Mouse (Mus musculus) forebrain, embryonic 14.5 days (tissue): ENCODE data around the gene Sall1. TPM values are rescaled to one million over a fixed set of nuclear protein-coding genes. Genes with fewer than 3 reads are reported as not detected.

Experiments
- ATAC-seq: fragments of 200-750 bp; cut with Nextera tagmentation; 2 replicates; pipeline ENCODE4 v1.8.0; 2017; ENCODE audit warnings: mild to moderate bottlenecking, moderate library complexity
- DNase-seq: peaks from one replicate; pipeline ENCODE4 v3.0.0-alpha.2; 2015; ENCODE audit warnings: low spot score
- H3K27ac ChIP-seq: fragments of 300-500 bp; sonication (generic); 2 replicates; pipeline ENCODE4 v1.5.1; 2014; ENCODE audit warnings: low read depth, mild to moderate bottlenecking, control low read depth, low read length, moderate library complexity
- H3K27me3 ChIP-seq: fragments of 300-500 bp; sonication (generic); replicated peaks from 2 replicates; pipeline ENCODE4 v1.6.1; 2014; ENCODE audit warnings: low read length, control low read depth, mixed read lengths; ENCODE audit not compliant: control insufficient read depth, insufficient read depth
- H3K36me3 ChIP-seq: fragments of 300-500 bp; sonication (generic); 2 replicates; pipeline ENCODE4 v1.6.1; 2014; ENCODE audit warnings: low read length, control low read depth; ENCODE audit not compliant: control insufficient read depth, insufficient read depth
- H3K4me1 ChIP-seq: fragments of 300-500 bp; sonication (generic); 2 replicates; pipeline ENCODE4 v1.6.1; 2014; ENCODE audit warnings: antibody characterized with exemption, low read length, control low read depth; ENCODE audit not compliant: control insufficient read depth, insufficient read depth
- H3K4me2 ChIP-seq: fragments of 300-500 bp; sonication (generic); 2 replicates; pipeline ENCODE4 v1.6.1; 2014; ENCODE audit warnings: mild to moderate bottlenecking, control low read depth, low read length
- H3K4me3 ChIP-seq: fragments of 300-500 bp; sonication (generic); 2 replicates; pipeline ENCODE4 v1.5.1; 2014; ENCODE audit warnings: low read depth, low read length, control low read depth
- H3K9ac ChIP-seq: fragments of 300-500 bp; sonication (generic); 2 replicates; pipeline ENCODE4 v1.6.1; 2014; ENCODE audit warnings: mild to moderate bottlenecking, low read length, control low read depth, moderate library complexity
- H3K9me3 ChIP-seq: fragments of 300-500 bp; sonication (generic); replicated peaks from 2 replicates; pipeline ENCODE4 v1.6.1; 2016; ENCODE audit warnings: low read length, control low read depth, mixed read lengths; ENCODE audit not compliant: control insufficient read depth
- WGBS: fragments of 180-500 bp; shearing (Covaris S2); extraction: QIAGEN DNeasy Blood & Tissue Kit; methylation state at CpG from one replicate; pipeline ENCODE4 v1.1.7; 2014; 5-methylcytosine and 5-hydroxymethylcytosine counted together
- polyA plus RNA-seq: library from polyadenylated mRNA; unstranded; fragments of >200 nt; fragmentation: Nextera tagmentation; extraction: Ambion mirVana; gene quantifications from 2 replicates; pipeline ENCODE4 v1.2.1, GENCODE M21; 2014

Sall1 gene
- polyA plus RNA-seq: 14.8 and 16.0 TPM in 2 replicates

DNA sequence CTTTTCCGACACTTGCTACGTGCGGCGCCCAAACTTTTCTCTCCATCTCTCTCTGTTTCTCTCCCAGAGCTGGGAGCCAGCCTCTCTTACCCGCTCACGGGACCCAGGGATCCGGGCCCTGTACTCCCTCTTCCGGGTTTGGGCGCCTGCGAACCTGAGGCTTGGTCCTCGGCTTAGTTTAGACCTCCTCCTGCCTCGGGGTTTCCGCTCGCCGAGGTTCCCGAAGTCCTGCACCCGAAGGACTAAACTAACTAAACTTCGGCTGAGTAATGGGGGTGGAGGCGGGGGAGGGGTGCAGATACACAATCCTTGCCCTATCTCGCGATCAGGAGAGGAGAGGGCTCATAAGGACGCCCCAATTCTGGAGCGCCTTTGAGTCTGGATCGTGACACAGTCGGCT is at the start of gene Sall1:
TSS of gene Sall1 (minus strand) at position 223 of the 400 bp plus-strand sequence.
- 1% methylated on average over 25 of the region's 25 CpGs for WGBS
- DNase-seq (no peak), ATAC-seq (no peak)
- Histone ChIP-seq H3K4me2 (peak within 1 kb of the TSS; percentile 75), H3K27ac (peak within 1 kb of the TSS; percentile 99), H3K4me3 (peak within 1 kb of the TSS; percentile 71), H3K27me3 (0 out of 2 replicates have a peak, but pooled peaks cover 6% of the 10 kb centered on the region), H3K36me3 (no peaks in the 10 kb centered on the region), H3K9me3 (no peaks in the 10 kb centered on the region), H3K4me1 (peaks cover 13% of the 10 kb centered on the region), H3K9ac (peak within 1 kb of the TSS; percentile 99)

DNA sequence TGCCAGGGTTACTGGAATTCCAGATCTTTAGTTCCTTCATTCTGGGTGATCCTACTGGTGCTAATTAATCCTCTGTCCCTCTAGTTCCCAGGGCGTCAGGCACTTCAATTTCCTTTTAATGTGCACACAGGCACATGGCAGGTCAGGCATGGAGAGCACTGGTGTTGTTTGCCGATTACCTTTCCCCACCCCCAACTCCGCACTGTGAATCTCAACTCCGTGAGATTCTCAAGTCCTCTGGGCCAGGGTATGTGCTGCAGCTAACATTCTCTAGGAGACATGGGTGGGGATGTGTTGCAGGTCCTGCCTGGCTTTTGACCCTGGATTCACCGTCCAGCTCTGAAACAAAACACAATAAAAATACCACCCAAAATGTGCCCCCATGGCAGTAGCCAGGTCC is 46.0 kb upstream of the Sall1 start:
- H3K4me3 ChIP-seq: no peak overlapping the region
- 24% methylated on average over 5 of the region's 5 CpGs for WGBS
- no peak for ATAC-seq
- H3K4me2 ChIP-seq: no peak overlapping the region
- DNase-seq: no peak
- H3K9ac ChIP-seq: no peak overlapping the region
- no peak overlapping the region for H3K27ac ChIP-seq
- H3K27me3 ChIP-seq: no peaks in the 10 kb centered on the region
- no peaks in the 10 kb centered on the region for H3K9me3 ChIP-seq
- 0 out of 2 replicates have a peak, but pooled peaks cover 2% of the 10 kb centered on the region for H3K4me1 ChIP-seq
- H3K36me3 ChIP-seq: no peaks in the 10 kb centered on the region

DNA sequence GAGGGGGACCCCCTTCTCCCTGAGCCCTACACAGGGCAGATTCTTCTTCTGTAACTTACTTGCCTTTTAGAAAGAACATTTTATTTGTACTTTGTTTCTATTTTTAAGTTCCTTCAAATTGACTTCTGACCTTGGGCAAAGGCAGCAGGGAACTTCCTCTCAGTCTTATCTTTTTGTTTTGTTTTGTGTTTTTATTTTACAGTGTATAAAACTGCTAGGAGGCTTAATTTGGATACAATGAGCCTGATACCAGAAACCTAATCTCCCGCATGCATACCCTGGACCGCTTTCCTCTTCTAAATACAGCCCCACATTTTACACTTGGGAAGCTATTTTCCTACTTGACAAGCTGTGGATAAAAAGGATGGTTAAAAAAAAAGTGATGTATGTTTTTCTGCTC is 35.2 kb upstream of the Sall1 start:
- no peak overlapping the region for H3K4me3 ChIP-seq
- no peaks in the 10 kb centered on the region for H3K9me3 ChIP-seq
- H3K36me3 ChIP-seq: no peaks in the 10 kb centered on the region
- DNase-seq: no peak
- no peak overlapping the region for H3K4me2 ChIP-seq
- no peak overlapping the region for H3K27ac ChIP-seq
- no peaks in the 10 kb centered on the region for H3K4me1 ChIP-seq
- no peaks in the 10 kb centered on the region for H3K27me3 ChIP-seq
- 84% methylated on average over 2 of the region's 2 CpGs for WGBS
- no peak for ATAC-seq
- H3K9ac ChIP-seq: no peak overlapping the region

DNA sequence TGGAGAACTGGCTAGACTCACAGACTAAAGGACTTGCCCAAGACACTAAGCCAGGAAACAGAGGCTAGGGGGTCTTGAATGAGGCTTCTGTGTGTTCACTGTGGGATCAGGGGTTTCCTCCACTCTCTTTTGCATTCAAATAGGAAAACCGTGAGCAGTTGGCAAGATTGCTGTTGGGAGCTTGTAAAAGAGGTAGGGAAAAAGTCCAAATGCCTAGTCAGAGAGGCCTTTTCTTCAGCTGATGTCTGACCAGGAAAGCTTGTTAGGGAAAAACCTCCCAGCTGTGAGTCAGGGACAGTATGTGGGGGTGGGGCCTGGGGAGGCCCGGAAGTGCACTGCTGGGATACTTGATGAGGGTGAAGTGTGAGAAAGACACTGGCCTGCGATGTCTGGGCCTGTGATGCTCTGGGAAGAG is 29.0 kb upstream of the Sall1 start:
- Histone ChIP-seq H3K9me3 (no peaks in the 10 kb centered on the region), H3K4me2 (no peak overlapping the region)
- whole genome bisulfite sequencing: 4% methylated on average over 3 of the region's 3 CpGs

DNA sequence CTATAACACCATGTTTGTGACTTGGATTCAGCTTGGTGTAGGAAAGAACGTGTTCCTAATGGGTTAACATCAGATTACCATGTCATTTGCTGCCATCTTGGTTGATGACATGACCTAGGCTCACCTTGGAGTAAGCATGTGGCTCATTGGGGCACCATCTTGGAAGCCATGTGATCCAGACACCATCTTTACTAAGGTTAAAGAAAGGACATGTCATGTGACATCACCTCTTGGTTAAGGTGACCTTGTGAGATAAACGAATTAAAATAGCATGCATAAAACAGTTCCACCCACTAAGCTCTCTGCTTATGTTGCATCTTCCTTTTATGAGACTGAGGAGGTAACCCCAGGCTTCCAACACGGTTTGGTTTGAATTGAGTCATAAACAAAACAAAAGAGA is 23.5 kb upstream of the Sall1 start:
- Histone ChIP-seq H3K9ac (no peak overlapping the region), H3K9me3 (no peaks in the 10 kb centered on the region), H3K27ac (no peak overlapping the region), H3K4me3 (no peak overlapping the region), H3K27me3 (no peaks in the 10 kb centered on the region), H3K4me1 (peaks cover 11% of the 10 kb centered on the region), H3K36me3 (no peaks in the 10 kb centered on the region), H3K4me2 (no peak overlapping the region)
- WGBS: 90% methylated on average over 3 of the region's 3 CpGs
- DNase-seq (no peak), ATAC-seq (no peak)

More for the DNA sequence above, 29.0 kb upstream of the Sall1 start:
- H3K27ac ChIP-seq: peak overlapping the region; percentile 44
- no peak overlapping the region for H3K9ac ChIP-seq
- no peaks in the 10 kb centered on the region for H3K27me3 ChIP-seq
- ATAC-seq (peak; percentile 66), DNase-seq (peak; percentile 75)
- H3K36me3 ChIP-seq: no peaks in the 10 kb centered on the region
- peaks cover 10% of the 10 kb centered on the region; the same call in 1 of the 2 replicates for H3K4me1 ChIP-seq
- no peak overlapping the region for H3K4me3 ChIP-seq

DNA sequence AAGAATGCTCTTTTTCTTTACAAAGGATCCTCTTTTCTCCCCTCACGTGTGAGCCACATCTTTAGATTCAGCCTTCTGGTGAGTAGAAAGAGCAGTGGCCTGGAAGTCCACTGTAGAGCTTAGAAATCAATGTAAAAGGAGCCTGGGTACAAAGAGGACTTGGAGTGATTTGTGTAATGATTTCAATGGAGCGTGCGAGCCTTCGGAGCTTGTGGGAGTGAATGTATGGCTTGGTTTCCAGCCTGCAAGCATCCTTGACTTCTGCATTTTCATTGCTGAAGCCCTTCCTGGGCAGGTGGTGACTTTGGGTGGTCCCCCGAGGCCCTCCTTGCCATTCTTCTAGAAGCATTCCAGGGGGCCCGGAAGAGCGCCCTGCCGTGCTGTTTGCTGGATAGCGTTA is 20.1 kb upstream of the Sall1 start:
- no peak for ATAC-seq
- 22% methylated on average over 9 of the region's 9 CpGs for WGBS
- no peak for DNase-seq

DNA sequence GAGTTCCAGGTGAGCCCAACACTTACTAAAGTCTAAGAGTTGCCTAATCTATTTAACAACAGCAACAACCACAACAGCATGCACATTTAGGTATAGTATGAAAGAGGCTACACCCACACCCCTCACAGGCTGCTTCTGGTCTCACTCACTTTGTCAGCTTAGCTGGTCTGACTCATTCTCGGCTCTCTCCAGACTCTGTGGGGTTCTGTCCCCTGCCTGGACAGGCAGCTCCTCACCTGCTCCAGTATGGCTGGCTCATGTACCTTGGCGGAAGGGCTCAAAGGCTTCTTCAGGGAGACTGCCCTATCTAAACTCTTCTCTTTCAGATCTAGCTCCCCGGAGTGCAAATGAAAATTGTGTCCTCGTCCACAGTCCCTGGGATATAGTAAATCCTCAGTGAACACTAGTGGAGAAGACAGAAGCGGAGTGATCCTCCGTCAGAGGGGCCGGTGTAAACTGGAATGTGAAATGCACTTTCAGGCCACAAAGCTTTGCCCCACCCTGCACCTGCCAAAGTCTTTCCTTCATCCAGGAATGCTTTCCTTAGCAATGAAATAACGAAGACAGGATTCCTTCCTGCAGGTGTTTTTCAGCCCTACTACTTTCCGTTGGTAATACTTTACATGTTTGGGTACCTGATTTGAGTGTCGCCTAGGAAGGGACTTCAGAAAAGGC is 19.5 kb upstream of the Sall1 start:
- WGBS: 67% methylated on average over 10 of the region's 10 CpGs
- Histone ChIP-seq H3K27me3 (no peaks in the 10 kb centered on the region), H3K4me3 (no peak overlapping the region), H3K27ac (no peak overlapping the region), H3K36me3 (no peaks in the 10 kb centered on the region), H3K9ac (no peak overlapping the region), H3K9me3 (no peaks in the 10 kb centered on the region), H3K4me2 (no peak overlapping the region), H3K4me1 (peaks cover 20% of the 10 kb centered on the region)
- ATAC-seq (no peak), DNase-seq (no peak)

More for the DNA sequence above, 20.1 kb upstream of the Sall1 start:
- Histone ChIP-seq H3K27ac (no peak overlapping the region), H3K4me2 (no peak overlapping the region), H3K36me3 (no peaks in the 10 kb centered on the region), H3K9ac (no peak overlapping the region), H3K4me3 (no peak overlapping the region), H3K4me1 (peaks cover 20% of the 10 kb centered on the region), H3K9me3 (no peaks in the 10 kb centered on the region), H3K27me3 (no peaks in the 10 kb centered on the region)

DNA sequence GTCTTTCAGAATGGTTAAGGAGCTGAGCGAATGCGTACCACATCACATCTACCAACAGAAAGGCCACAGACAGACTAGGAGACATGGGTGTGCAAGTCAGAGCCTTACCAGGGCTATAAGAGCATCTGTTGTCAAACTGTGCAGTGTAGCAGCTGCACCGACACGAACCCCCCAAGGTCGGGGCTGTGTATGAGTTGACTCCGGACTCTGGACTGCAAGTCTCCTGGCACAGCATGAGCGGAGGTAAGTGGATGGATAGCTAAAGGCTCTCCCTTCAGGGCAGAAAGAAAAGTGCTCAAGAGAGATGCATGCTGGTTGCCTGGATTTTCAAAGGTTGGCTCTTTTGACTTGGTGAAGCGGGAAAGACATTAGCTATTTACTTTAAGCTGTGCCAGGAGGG is 16.8 kb upstream of the Sall1 start:
- Histone ChIP-seq H3K4me2 (no peak overlapping the region), H3K4me3 (no peak overlapping the region), H3K27me3 (no peaks in the 10 kb centered on the region), H3K4me1 (peaks cover 20% of the 10 kb centered on the region), H3K36me3 (no peaks in the 10 kb centered on the region), H3K9me3 (no peaks in the 10 kb centered on the region), H3K9ac (no peak overlapping the region), H3K27ac (no peak overlapping the region)
- WGBS: 85% methylated on average over 8 of the region's 8 CpGs
- ATAC-seq (no peak), DNase-seq (no peak)

DNA sequence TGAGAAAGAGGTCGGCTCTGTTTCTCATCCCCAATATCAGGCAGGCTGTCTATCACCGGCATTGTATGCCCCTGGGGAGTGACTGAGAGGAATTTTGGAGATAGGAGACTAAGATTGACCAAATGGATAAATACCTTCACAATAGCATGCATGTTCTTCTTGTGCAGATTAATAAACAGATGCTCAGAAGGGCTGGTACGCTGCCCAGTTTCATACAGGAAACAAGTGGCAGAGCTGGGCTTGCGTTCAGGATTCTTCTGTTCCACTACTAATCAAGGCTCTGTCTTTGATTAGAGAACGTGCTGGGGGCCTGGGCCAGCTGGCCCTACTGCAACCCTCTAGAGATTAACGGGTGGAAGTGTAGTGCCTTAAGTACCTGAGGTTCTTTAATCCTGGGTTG is 15.5 kb upstream of the Sall1 start:
- Histone ChIP-seq H3K4me2 (no peak overlapping the region), H3K36me3 (no peaks in the 10 kb centered on the region), H3K27me3 (no peaks in the 10 kb centered on the region), H3K9me3 (no peaks in the 10 kb centered on the region), H3K27ac (peak overlapping the region; percentile 1; the same call in 1 of the 2 replicates), H3K9ac (no peak overlapping the region), H3K4me1 (peaks cover 20% of the 10 kb centered on the region), H3K4me3 (no peak overlapping the region)
- peak; percentile 79 for DNase-seq
- 33% methylated on average over 6 of the region's 6 CpGs for WGBS
- ATAC-seq: peak; percentile 48; the same call in 1 of the 2 replicates
